Mouse (Mus musculus) kidney, postnatal 0 days (tissue): ENCODE results near the gene Mcur1. TPM values are rescaled to one million over a fixed set of nuclear protein-coding genes. Genes with fewer than 3 reads are reported as not detected.

Source experiments
- ATAC-seq: fragments of 200-750 bp; cut with Nextera tagmentation; replicated peaks from 2 replicates; pipeline ENCODE4 v1.8.0; 2017; ENCODE audit warnings: low read depth, moderate number of reproducible peaks, moderate TSS enrichment, moderate library complexity; ENCODE audit not compliant: low FRiP score
- DNase-seq: peaks from one replicate; pipeline ENCODE4 v3.0.0-alpha.2; 2016; ENCODE audit warnings: low spot score
- H3K27ac ChIP-seq: fragments of 300-500 bp; sonication (generic); 2 replicates; pipeline ENCODE4 v1.5.1; 2014; ENCODE audit warnings: mild to moderate bottlenecking
- H3K27me3 ChIP-seq: fragments of 300-500 bp; sonication (generic); 2 replicates; pipeline ENCODE4 v1.6.1; 2014; ENCODE audit warnings: low read length, mixed read lengths; ENCODE audit not compliant: insufficient read depth
- H3K36me3 ChIP-seq: fragments of 300-500 bp; sonication (generic); 2 replicates; pipeline ENCODE4 v1.6.1; 2014; ENCODE audit warnings: low read length, mixed read lengths; ENCODE audit not compliant: insufficient read depth
- H3K4me1 ChIP-seq: fragments of 300-500 bp; sonication (generic); replicated peaks from 2 replicates; pipeline ENCODE4 v1.6.1; 2014; ENCODE audit warnings: antibody characterized with exemption, low read length, mixed read lengths; ENCODE audit not compliant: insufficient read depth
- H3K4me2 ChIP-seq: fragments of 300-500 bp; sonication (generic); 2 replicates; pipeline ENCODE4 v1.6.1; 2014; ENCODE audit warnings: mild to moderate bottlenecking, low read length, moderate library complexity, mixed read lengths
- H3K4me3 ChIP-seq: fragments of 300-500 bp; sonication (generic); replicated peaks from 2 replicates; pipeline ENCODE4 v1.5.1; 2014; ENCODE audit warnings: low read depth, low read length
- H3K9ac ChIP-seq: fragments of 300-500 bp; sonication (generic); 2 replicates; pipeline ENCODE4 v1.6.1; 2014; ENCODE audit warnings: low read depth, low read length
- H3K9me3 ChIP-seq: fragments of 300-500 bp; sonication (generic); replicated peaks from 2 replicates; pipeline ENCODE4 v1.6.1; 2016; ENCODE audit warnings: low read length, inconsistent platforms, mixed read lengths
- CTCF ChIP-seq: IDR thresholded peaks from 2 replicates; pipeline ENCODE4 v1.5.1; 2016; ENCODE audit warnings: antibody characterized with exemption, low read depth, mild to moderate bottlenecking, moderate library complexity
- WGBS: fragments of 180-500 bp; shearing (Covaris S2); extraction: QIAGEN DNeasy Blood & Tissue Kit; methylation state at CpG from one replicate; pipeline ENCODE4 v1.1.7; 2014; 5-methylcytosine and 5-hydroxymethylcytosine counted together
- polyA plus RNA-seq: library from polyadenylated mRNA; unstranded; fragments of >200 nt; fragmentation: Nextera tagmentation; extraction: Ambion mirVana; gene quantifications from 2 replicates; pipeline ENCODE4 v1.2.1, GENCODE M21; 2015

Mcur1 gene
- polyA plus RNA-seq, 1 experiment from 2014 or later = 37.3 TPM

GRCm38 (mm10) chr13:43549078-43549698 is 10.8 kb downstream of the Mcur1 start:
- H3K9me3 ChIP-seq = no peaks in the 10 kb centered on the region
- H3K4me1 ChIP-seq = no peaks in the 10 kb centered on the region
- H3K4me3 ChIP-seq = no peak overlapping the region
- H3K36me3 ChIP-seq = peaks cover 39% of the 10 kb centered on the region
- H3K4me2 ChIP-seq = no peak overlapping the region
- no peak for DNase-seq
- no peaks in the 10 kb centered on the region for H3K27me3 ChIP-seq
- TF ChIP-seq CTCF = peak; percentile 11; the same call in 1 of the 2 replicates
- no peak overlapping the region for H3K9ac ChIP-seq
- peak overlapping the region; percentile 68; the same call in 1 of the 2 replicates for H3K27ac ChIP-seq
- 65% methylated on average over 11 of the region's 11 CpGs for WGBS
- no peak for ATAC-seq

DNA sequence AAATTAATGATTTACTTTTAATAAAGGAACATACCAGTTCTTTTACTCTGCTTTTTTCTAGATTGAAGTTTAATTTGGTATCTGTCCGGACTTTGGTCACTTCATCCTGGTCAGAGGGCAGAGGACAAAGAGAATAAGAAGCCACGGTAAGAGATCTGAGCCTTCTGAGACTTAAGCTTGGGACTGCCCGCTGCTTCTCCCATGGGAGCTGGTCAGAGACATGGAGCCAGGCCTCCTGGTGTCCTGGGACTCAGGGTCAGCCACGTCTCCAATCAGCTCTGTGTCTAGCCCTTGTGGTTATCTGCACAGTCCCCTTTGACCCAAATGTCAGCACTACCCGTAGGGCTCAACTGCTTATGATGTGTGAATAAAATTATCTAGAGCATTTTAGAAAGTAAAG is 11.4 kb downstream of the Mcur1 start:
- H3K9ac ChIP-seq = no peak overlapping the region
- H3K4me1 ChIP-seq = no peaks in the 10 kb centered on the region
- 57% methylated on average over 5 of the region's 5 CpGs for WGBS
- no peak overlapping the region for H3K4me2 ChIP-seq
- no peaks in the 10 kb centered on the region for H3K9me3 ChIP-seq
- H3K4me3 ChIP-seq = no peak overlapping the region
- H3K27ac ChIP-seq = peak overlapping the region; percentile 68; the same call in 1 of the 2 replicates
- peak; percentile 68 for ATAC-seq
- DNase-seq = peak; percentile 24
- peaks cover 41% of the 10 kb centered on the region for H3K36me3 ChIP-seq
- no peak for TF ChIP-seq CTCF
- H3K27me3 ChIP-seq = no peaks in the 10 kb centered on the region

DNA sequence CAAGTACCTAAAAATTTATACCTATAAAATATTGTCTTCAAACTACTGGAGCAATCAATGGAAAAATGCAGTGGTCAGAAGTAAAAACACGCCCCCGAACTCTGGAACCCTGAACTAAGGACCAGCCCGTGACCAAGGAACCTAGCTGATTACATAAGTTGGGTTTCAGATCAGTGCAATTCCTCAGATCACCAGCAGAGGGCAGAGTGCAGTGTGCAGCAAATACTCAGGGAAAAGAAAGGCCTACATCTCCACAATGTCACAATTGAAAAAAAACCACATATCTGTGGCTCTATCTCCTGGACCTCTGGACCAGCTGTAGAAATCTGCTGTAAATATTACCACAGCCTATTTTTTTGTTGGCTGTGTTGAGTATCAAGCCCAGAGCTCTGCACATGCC is 13.1 kb downstream of the Mcur1 start:
- H3K36me3 ChIP-seq = peaks cover 34% of the 10 kb centered on the region
- H3K4me2 ChIP-seq = no peak overlapping the region
- H3K27ac ChIP-seq = no peak overlapping the region
- H3K4me3 ChIP-seq = no peak overlapping the region
- ATAC-seq (no peak), DNase-seq (peak; percentile 84)
- H3K27me3 ChIP-seq = no peaks in the 10 kb centered on the region
- H3K4me1 ChIP-seq = no peaks in the 10 kb centered on the region
- no peaks in the 10 kb centered on the region for H3K9me3 ChIP-seq
- WGBS = 23% methylated on average over 3 of the region's 3 CpGs
- TF ChIP-seq CTCF = peak; percentile 97
- no peak overlapping the region for H3K9ac ChIP-seq

DNA sequence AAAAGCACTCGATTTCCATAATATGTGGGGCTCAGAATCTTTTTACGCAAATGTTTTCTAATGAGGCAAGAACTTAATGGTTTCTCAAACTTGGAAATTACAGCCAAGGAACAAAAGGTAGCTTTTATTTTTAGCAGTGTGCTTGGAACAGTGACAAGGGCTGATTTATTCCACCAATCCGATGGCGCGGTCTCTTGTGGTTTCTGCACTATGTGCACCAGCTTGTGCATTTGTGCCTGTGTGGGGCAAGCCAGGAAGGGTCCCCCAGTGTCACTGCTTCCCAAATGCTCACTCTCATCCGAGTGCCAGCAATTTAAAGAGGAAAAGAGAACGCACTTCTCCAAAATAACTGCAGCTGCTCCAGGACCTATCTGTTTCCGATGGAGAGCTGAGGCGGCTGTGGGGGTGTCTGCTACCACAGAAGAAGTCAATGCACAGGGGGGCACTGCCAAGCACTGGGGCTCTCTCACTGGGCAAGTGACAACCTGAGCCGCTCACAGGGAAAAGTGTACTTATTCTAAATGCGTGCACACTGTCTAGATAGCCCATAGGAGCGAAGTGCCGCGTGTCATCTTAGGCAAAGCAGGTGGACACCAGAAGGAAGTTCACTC is 19.7 kb downstream of the Mcur1 start:
- H3K4me3 ChIP-seq = no peak overlapping the region
- no peak overlapping the region for H3K9ac ChIP-seq
- 80% methylated on average over 14 of the region's 14 CpGs for WGBS
- no peaks in the 10 kb centered on the region for H3K27me3 ChIP-seq
- no peaks in the 10 kb centered on the region for H3K4me1 ChIP-seq
- TF ChIP-seq CTCF = no peak
- no peak for DNase-seq
- H3K27ac ChIP-seq = no peak overlapping the region
- no peak overlapping the region for H3K4me2 ChIP-seq
- peaks cover 7% of the 10 kb centered on the region for H3K36me3 ChIP-seq
- H3K9me3 ChIP-seq = no peaks in the 10 kb centered on the region
- ATAC-seq = no peak

- WGBS = 80% methylated on average over 3 of the region's 3 CpGs
- TF ChIP-seq CTCF = no peak
- H3K9ac ChIP-seq = no peak overlapping the region
- peaks cover 4% of the 10 kb centered on the region for H3K36me3 ChIP-seq
- ATAC-seq (peak; percentile 54), DNase-seq (no peak)
- H3K4me3 ChIP-seq = no peak overlapping the region
- H3K4me1 ChIP-seq = no peaks in the 10 kb centered on the region
- H3K9me3 ChIP-seq = no peaks in the 10 kb centered on the region
- H3K4me2 ChIP-seq = no peak overlapping the region
- no peaks in the 10 kb centered on the region for H3K27me3 ChIP-seq
- H3K27ac ChIP-seq = no peak overlapping the region
Measured at GRCm38 (mm10) chr13:43539409-43539808, 20.6 kb downstream of the Mcur1 start.

DNA sequence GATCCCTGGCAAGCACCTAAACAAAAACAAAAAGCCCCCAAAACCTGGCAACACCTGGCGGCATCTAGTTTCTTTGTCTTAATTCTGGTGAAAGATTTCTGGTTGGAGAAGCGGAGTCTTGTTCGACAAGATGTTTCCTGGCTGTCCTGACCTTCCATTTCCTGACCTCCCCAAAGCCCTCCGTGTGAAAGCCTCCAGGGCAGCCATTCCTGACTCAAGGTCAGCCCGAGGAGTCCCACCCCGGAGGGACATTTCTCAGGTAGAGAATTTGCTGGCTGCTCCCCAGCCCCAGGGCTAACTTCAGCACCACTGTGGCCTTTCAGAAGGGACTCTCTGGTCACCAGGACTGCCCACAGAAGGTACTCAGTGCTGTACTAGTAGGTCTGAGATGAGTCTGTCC is 22.1 kb downstream of the Mcur1 start:
- 40% methylated on average over 6 of the region's 6 CpGs for WGBS

More for the DNA sequence above, 22.1 kb downstream of the Mcur1 start:
- Histone ChIP-seq H3K27ac (no peak overlapping the region), H3K9me3 (no peaks in the 10 kb centered on the region), H3K27me3 (no peaks in the 10 kb centered on the region), H3K4me2 (no peak overlapping the region), H3K36me3 (no peaks in the 10 kb centered on the region), H3K9ac (no peak overlapping the region), H3K4me3 (no peak overlapping the region), H3K4me1 (no peaks in the 10 kb centered on the region)
- no peak for DNase-seq
- no peak for TF ChIP-seq CTCF
- ATAC-seq = no peak
